Mouse (Mus musculus): ENCODE results near the gene Gja3. TPM values are rescaled to one million over a fixed set of nuclear protein-coding genes. Genes with fewer than 3 reads are reported as not detected.
A peak's percentile ranks its signal among the peaks of the same experiment; 100 is the strongest.
"Not testable (repeated sequence)": the region's sequence is repeated elsewhere in the genome, so short reads cannot be mapped to it uniquely, and the experiment has no call there.

The Gja3 gene
- polyA plus RNA-seq, 1 experiment = 0.37 TPM

DNA sequence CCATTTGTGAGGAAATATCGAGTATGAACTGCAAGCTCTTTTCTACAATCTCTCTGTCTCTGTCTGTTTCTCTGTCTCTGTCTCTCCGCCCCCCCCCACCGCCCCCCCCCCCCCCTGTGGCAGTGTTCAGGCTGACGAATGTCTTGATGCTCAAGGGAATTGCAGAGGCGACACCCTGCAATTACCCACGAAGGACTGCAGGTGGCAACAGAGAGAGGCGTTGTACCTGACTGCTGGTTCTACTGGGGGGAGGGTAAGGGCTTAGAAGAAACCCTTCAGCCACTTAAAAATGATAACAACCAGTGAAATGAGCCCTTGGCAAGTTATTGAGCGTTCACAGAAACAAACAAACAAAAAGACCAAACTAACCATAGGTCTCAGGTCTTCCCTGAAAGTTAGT is 35.1 kb upstream of the Gja3 start:
- no peak for TF ChIP-seq POLR2A (IDR thresholded peaks at IDR 0.05; ENCODE audit: low read depth, low read length)
- peak; percentile 67; the same call in 1 of the 2 replicates for TF ChIP-seq CTCF (IDR thresholded peaks at IDR 0.05; ENCODE audit: borderline replicate concordance, insufficient read depth, low read length)
- Histone ChIP-seq H3K27ac (ENCODE audit: insufficient read depth, low read length) (no peak overlapping the region), H3K4me1 (ENCODE audit: control insufficient read depth, insufficient read depth, low read length) (no peaks in the 10 kb centered on the region), H3K4me3 (ENCODE audit: insufficient read depth, low read length) (no peak overlapping the region)

- Histone ChIP-seq H3K4me3 (ENCODE audit: insufficient read depth, low read length) (no peak overlapping the region), H3K27ac (ENCODE audit: insufficient read depth, low read length) (no peak overlapping the region), H3K4me1 (ENCODE audit: control insufficient read depth, insufficient read depth, low read length) (peaks cover 6% of the 10 kb centered on the region; the same call in 1 of the 2 replicates)
- TF ChIP-seq CTCF (IDR thresholded peaks at IDR 0.05; ENCODE audit: borderline replicate concordance, insufficient read depth, low read length) (no peak), POLR2A (IDR thresholded peaks at IDR 0.05; ENCODE audit: low read depth, low read length) (no peak)
These were observed 32.1 kb upstream of the Gja3 start for GRCm38 (mm10) chr14:57090001-57090400.

DNA sequence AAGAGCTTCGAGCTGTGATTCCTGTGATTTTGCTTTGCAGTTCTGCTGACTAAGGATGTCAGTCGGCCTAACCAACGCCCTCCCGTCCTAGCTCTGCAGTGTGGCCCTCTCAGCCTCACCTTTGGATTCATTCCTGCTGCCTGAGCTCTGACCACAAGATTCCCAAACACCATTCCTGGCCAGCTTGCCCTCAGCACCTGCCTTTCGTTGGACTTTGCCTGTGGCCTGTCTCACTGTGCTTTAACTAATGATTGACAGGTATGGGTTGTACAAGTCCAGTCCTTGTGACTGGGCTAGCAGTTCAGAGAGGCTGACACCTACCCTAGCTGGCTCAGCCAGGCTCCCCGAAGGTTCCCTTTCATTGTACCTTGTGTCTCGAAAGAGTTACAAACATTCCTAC is 31.2 kb upstream of the Gja3 start:
- no peak overlapping the region for H3K27ac ChIP-seq (ENCODE audit: insufficient read depth, low read length)
- no peak for TF ChIP-seq POLR2A (IDR thresholded peaks at IDR 0.05; ENCODE audit: low read depth, low read length)
- no peak for TF ChIP-seq CTCF (IDR thresholded peaks at IDR 0.05; ENCODE audit: borderline replicate concordance, insufficient read depth, low read length)
- no peak overlapping the region for H3K4me3 ChIP-seq (ENCODE audit: insufficient read depth, low read length)
- H3K4me1 ChIP-seq (ENCODE audit: control insufficient read depth, insufficient read depth, low read length) = peaks cover 10% of the 10 kb centered on the region; the same call in 1 of the 2 replicates

- no peak overlapping the region for H3K4me3 ChIP-seq (ENCODE audit: insufficient read depth, low read length)
- peaks cover 14% of the 10 kb centered on the region for H3K4me1 ChIP-seq (ENCODE audit: control insufficient read depth, insufficient read depth, low read length)
- no peak overlapping the region for H3K27ac ChIP-seq (ENCODE audit: insufficient read depth, low read length)
- TF ChIP-seq CTCF (IDR thresholded peaks at IDR 0.05; ENCODE audit: borderline replicate concordance, insufficient read depth, low read length) (no peak), POLR2A (IDR thresholded peaks at IDR 0.05; ENCODE audit: low read depth, low read length) (no peak)
These were observed 26.3 kb upstream of the Gja3 start for GRCm38 (mm10) chr14:57084180-57084668.

DNA sequence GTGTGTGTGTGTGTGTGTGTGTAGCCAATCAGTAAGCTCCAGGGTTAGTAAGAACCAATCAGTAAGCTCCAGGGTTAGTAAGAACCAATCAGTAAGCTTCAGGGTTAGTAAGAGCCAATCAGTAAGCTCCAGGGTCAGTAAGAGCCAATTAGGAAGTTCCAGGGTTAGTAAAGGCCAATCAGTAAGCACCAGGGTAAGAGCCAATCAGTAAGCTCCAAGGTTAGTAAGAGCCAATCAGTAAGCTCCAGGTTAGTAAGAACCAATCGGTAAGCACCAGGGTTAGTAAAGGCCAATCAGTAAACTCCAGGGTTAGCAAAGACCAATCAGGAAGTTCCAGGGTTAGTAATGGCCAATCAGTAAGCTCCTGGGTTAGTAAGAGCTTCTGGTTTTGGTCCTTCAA is 25.0 kb upstream of the Gja3 start:
- no peak for TF ChIP-seq CTCF (IDR thresholded peaks at IDR 0.05; ENCODE audit: borderline replicate concordance, insufficient read depth, low read length)
- no peak for TF ChIP-seq POLR2A (IDR thresholded peaks at IDR 0.05; ENCODE audit: low read depth, low read length)
- Histone ChIP-seq H3K4me1 (ENCODE audit: control insufficient read depth, insufficient read depth, low read length) (peaks cover 14% of the 10 kb centered on the region), H3K4me3 (ENCODE audit: insufficient read depth, low read length) (no peak overlapping the region), H3K27ac (ENCODE audit: insufficient read depth, low read length) (no peak overlapping the region)

DNA sequence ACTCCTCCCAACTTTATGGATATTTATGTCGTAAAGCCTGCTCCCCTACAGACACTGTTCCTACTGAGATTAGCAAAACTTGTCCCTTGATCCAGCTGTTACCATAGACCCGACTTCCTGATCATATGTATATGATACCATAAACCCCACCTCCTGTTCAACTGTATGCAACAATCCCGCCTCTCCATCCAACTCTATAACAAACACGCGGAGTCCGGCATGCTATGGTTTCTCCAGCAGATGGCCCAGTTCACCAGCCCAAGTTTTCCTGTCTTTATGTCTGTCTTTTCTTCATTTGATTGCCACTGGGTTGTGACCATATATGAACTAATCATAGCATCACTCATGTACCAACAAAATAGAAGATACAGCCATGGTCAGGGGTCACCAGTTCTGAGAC is 17.6 kb upstream of the Gja3 start:
- Histone ChIP-seq H3K27ac (ENCODE audit: insufficient read depth, low read length) (no peak overlapping the region), H3K4me1 (ENCODE audit: control insufficient read depth, insufficient read depth, low read length) (no peaks in the 10 kb centered on the region), H3K4me3 (ENCODE audit: insufficient read depth, low read length) (no peak overlapping the region)
- no peak for TF ChIP-seq CTCF (IDR thresholded peaks at IDR 0.05; ENCODE audit: borderline replicate concordance, insufficient read depth, low read length)
- TF ChIP-seq POLR2A (IDR thresholded peaks at IDR 0.05; ENCODE audit: low read depth, low read length) = no peak

DNA sequence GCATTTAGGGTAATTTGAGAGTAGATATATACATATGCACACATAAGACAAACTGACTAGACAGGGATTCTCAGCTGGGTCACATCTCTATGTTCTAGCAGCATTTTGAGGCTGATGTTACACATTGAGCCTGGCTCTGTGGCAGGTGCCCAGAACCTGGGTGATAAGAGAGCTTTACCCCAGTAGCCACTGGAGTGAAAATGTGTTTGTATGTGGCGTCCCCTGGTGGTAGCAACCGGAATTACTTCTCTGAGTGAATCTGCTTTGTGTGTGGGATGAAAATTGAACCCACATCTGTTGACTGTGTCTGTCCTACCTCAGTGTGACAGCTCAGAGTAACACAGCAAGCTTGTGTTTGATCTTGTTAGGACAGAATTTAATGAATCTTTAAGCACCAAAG is 12.0 kb upstream of the Gja3 start:
- H3K27ac ChIP-seq (ENCODE audit: insufficient read depth, low read length); H3K4me3 ChIP-seq (ENCODE audit: insufficient read depth, low read length); H3K4me1 ChIP-seq (ENCODE audit: control insufficient read depth, insufficient read depth, low read length): not testable (repeated sequence)

DNA sequence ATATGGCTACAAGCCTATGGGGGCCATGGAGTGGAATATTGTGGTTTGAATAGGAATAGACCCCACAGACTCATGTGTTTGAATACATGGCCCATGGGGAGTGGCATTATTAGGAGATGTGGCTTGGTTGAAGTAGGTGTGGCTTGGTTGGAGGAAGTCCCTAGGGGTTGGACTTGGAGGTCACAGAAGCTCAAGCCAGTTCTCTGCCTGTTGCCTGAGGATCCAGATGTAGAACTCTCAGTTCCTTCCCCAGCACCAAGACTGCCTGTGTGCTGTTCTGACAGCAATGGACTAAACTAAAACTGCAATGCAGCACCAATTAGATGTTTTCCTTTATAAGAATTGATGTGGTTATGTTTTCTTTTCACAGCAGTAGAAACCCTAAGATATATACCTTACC is 8.2 kb upstream of the Gja3 start:
- Histone ChIP-seq H3K27ac (ENCODE audit: insufficient read depth, low read length) (no peak overlapping the region), H3K4me3 (ENCODE audit: insufficient read depth, low read length) (no peak overlapping the region), H3K4me1 (ENCODE audit: control insufficient read depth, insufficient read depth, low read length) (no peaks in the 10 kb centered on the region)
- TF ChIP-seq POLR2A (IDR thresholded peaks at IDR 0.05; ENCODE audit: low read depth, low read length) (no peak), CTCF (IDR thresholded peaks at IDR 0.05; ENCODE audit: borderline replicate concordance, insufficient read depth, low read length) (no peak)

- not testable (repeated sequence) for H3K4me1 ChIP-seq (ENCODE audit: control insufficient read depth, insufficient read depth, low read length); H3K27ac ChIP-seq (ENCODE audit: insufficient read depth, low read length); H3K4me3 ChIP-seq (ENCODE audit: insufficient read depth, low read length)
- peak; percentile 33; the same call in 1 of the 2 replicates for TF ChIP-seq CTCF (IDR thresholded peaks at IDR 0.05; ENCODE audit: borderline replicate concordance, insufficient read depth, low read length)
These were observed 2.2 kb upstream of the Gja3 start for GRCm38 (mm10) chr14:57060052-57060451.

- Histone ChIP-seq H3K27ac (ENCODE audit: insufficient read depth, low read length) (no peak overlapping the region), H3K4me3 (ENCODE audit: insufficient read depth, low read length) (peak overlapping the region; percentile 39), H3K4me1 (ENCODE audit: control insufficient read depth, insufficient read depth, low read length) (no peaks in the 10 kb centered on the region)
- TF ChIP-seq POLR2A (IDR thresholded peaks at IDR 0.05; ENCODE audit: low read depth, low read length) (no peak), CTCF (IDR thresholded peaks at IDR 0.05; ENCODE audit: borderline replicate concordance, insufficient read depth, low read length) (no peak)
These were observed 717 bp downstream of the Gja3 start for GRCm38 (mm10) chr14:57057204-57057562.

DNA sequence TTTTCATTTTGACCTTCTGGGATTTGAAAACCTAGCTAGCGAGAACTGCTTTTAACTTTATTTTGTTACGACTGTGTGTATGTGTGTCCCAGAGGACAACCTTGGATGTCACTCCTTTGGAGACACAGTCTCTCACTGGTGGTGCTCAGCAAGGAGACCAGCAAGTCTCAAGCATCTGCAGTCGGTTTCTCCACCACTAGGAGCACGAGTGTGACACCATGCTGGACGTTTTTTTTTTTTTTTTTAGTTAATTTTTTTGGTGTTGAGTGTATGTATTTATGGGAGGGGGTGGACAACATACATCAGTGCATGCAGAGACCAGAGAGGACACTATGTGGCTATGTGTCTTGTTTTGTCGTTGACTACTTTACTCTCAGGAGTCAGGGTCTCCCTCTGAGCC is 5.2 kb downstream of the Gja3 start:
- no peak for TF ChIP-seq POLR2A (IDR thresholded peaks at IDR 0.05; ENCODE audit: low read depth, low read length)
- no peak for TF ChIP-seq CTCF (IDR thresholded peaks at IDR 0.05; ENCODE audit: borderline replicate concordance, insufficient read depth, low read length)
- H3K27ac ChIP-seq (ENCODE audit: insufficient read depth, low read length) = no peak overlapping the region
- H3K4me3 ChIP-seq (ENCODE audit: insufficient read depth, low read length) = no peak overlapping the region
- no peaks in the 10 kb centered on the region for H3K4me1 ChIP-seq (ENCODE audit: control insufficient read depth, insufficient read depth, low read length)

Measured in embryonic fibroblast, embryonic 13.5 days (primary cell).